Mouse (Mus musculus) MEL (cell line): ENCODE measurements at regions not wholly inside any gene's neighbourhood (a gene's known extent, or its start where the extent isn't known, plus 50 kb on each side); places are given as distances from the start of the nearest gene placed in this dataset.

Experiments
- DNase-seq: peaks from one replicate; pipeline ENCODE4 v3.0.0; 2011; ENCODE audit warnings: low read depth, low spot score
- H3K27ac ChIP-seq: 2 replicates; pipeline ENCODE4 v1.5.1; 2012; ENCODE audit warnings: low read depth, mild to moderate bottlenecking, control low read depth, low read length, moderate library complexity; ENCODE audit not compliant: control insufficient read depth
- H3K27me3 ChIP-seq, 2 experiments: fragments of 150-350 bp in 1 of 2; sonication (generic) in 1 of 2; 2 replicates each; pipeline ENCODE4 v1.6.1; 2012; ENCODE audit warnings: low read length in 2 of 2, mild to moderate bottlenecking in 2 of 2, improper control_type of control experiment in 1 of 2, moderate library complexity in 1 of 2; ENCODE audit not compliant: insufficient read depth in 2 of 2, control insufficient read depth in 1 of 2
- H3K36me3 ChIP-seq, 2 experiments: 2 replicates each; pipeline ENCODE4 v1.6.1; 2012 to 2014; ENCODE audit warnings: low read length in 2 of 2, improper control_type of control experiment in 1 of 2, inconsistent platforms in 1 of 2, mild to moderate bottlenecking in 1 of 2; ENCODE audit not compliant: insufficient read depth in 2 of 2, control insufficient read depth in 1 of 2
- H3K4me1 ChIP-seq, 2 experiments: fragments of 150-350 bp in 1 of 2; sonication (generic) in 1 of 2; 2 replicates each; pipeline ENCODE4 v1.6.1; 2012; ENCODE audit warnings: low read length in 2 of 2, improper control_type of control experiment in 1 of 2, mild to moderate bottlenecking in 1 of 2; ENCODE audit not compliant: insufficient read depth in 2 of 2, control insufficient read depth in 1 of 2
- H3K4me3 ChIP-seq, 2 experiments: fragments of 150-350 bp in 1 of 2; sonication (generic) in 1 of 2; 2 replicates each; pipeline ENCODE4 v1.5.1; 2012; ENCODE audit warnings: low read depth in 2 of 2, low read length in 2 of 2, mild to moderate bottlenecking in 2 of 2, moderate library complexity in 2 of 2, control low read depth in 1 of 2, improper control_type of control experiment in 1 of 2; ENCODE audit not compliant: control insufficient read depth in 1 of 2, insufficient read depth in 1 of 2
- H3K79me2 ChIP-seq: 2 replicates; pipeline ENCODE4 v1.6.1; 2012; ENCODE audit warnings: mild to moderate bottlenecking, low read length, moderate library complexity; ENCODE audit not compliant: control insufficient read depth, poor library complexity, insufficient read depth
- H3K9ac ChIP-seq: 2 replicates; pipeline ENCODE4 v1.6.1; 2012; ENCODE audit warnings: low read depth, mild to moderate bottlenecking, control low read depth, low read length, moderate library complexity; ENCODE audit not compliant: control insufficient read depth, poor library complexity, severe bottlenecking
- H3K9me3 ChIP-seq: fragments of 150-350 bp; sonication (generic); replicated peaks from 2 replicates; pipeline ENCODE4 v1.6.1; 2012; ENCODE audit warnings: mild to moderate bottlenecking, low read length, improper control_type of control experiment, moderate library complexity; ENCODE audit not compliant: insufficient read depth
- CHD1 ChIP-seq: IDR thresholded peaks from 2 replicates; pipeline ENCODE4 v1.6.1; 2012; ENCODE audit warnings: low read depth, mild to moderate bottlenecking, inconsistent platforms, low read length, improper control_type of control experiment
- CHD2 ChIP-seq: IDR thresholded peaks from 2 replicates; pipeline ENCODE4 v1.6.1; 2011; ENCODE audit warnings: low read length, improper control_type of control experiment
- E2F4 ChIP-seq: IDR thresholded peaks from 2 replicates; pipeline ENCODE4 v1.6.1; 2011; ENCODE audit warnings: low read depth, low read length, improper control_type of control experiment, borderline replicate concordance
- EP300 ChIP-seq, 2 experiments: IDR thresholded peaks; 2 replicates each; pipeline ENCODE4 v1.6.1; 2011; ENCODE audit warnings: improper control_type of control experiment in 2 of 2, low read length in 2 of 2, low read depth in 1 of 2, mild to moderate bottlenecking in 1 of 2
- ETS1 ChIP-seq: IDR thresholded peaks from 2 replicates; pipeline ENCODE4 v1.6.1; 2012; ENCODE audit warnings: low read depth, mild to moderate bottlenecking, inconsistent platforms, low read length, improper control_type of control experiment, moderate library complexity
- GABPA ChIP-seq: IDR thresholded peaks from 2 replicates; pipeline ENCODE4 v1.6.1; 2012; ENCODE audit warnings: low read depth, mild to moderate bottlenecking, inconsistent platforms, low read length, improper control_type of control experiment, moderate library complexity
- HCFC1 ChIP-seq: IDR thresholded peaks from 2 replicates; pipeline ENCODE4 v1.6.1; 2012; ENCODE audit warnings: low read depth, mild to moderate bottlenecking, inconsistent platforms, low read length, improper control_type of control experiment, moderate library complexity
- KAT2A ChIP-seq: conservative IDR thresholded peaks from 2 replicates; pipeline ENCODE4 v1.6.1; 2012; ENCODE audit warnings: low read depth, low read length, improper control_type of control experiment, inconsistent platforms
- MAX ChIP-seq: IDR thresholded peaks from 2 replicates; pipeline ENCODE4 v1.6.1; 2011; ENCODE audit warnings: low read length, improper control_type of control experiment
- MAZ ChIP-seq: IDR thresholded peaks from 2 replicates; pipeline ENCODE4 v1.6.1; 2012; ENCODE audit warnings: low read depth, mild to moderate bottlenecking, inconsistent platforms, low read length, improper control_type of control experiment
- MYB ChIP-seq: IDR thresholded peaks from 2 replicates; pipeline ENCODE4 v1.6.1; 2011; ENCODE audit warnings: mild to moderate bottlenecking, low read depth, low read length, improper control_type of control experiment
- NRF1 ChIP-seq: IDR thresholded peaks from 2 replicates; pipeline ENCODE4 v1.6.1; 2014; ENCODE audit warnings: low read depth, mild to moderate bottlenecking, inconsistent platforms, low read length, improper control_type of control experiment, moderate library complexity; ENCODE audit not compliant: poor library complexity, insufficient read depth, severe bottlenecking
- RAD21 ChIP-seq: IDR thresholded peaks from 2 replicates; pipeline ENCODE4 v1.6.1; 2011; ENCODE audit warnings: mild to moderate bottlenecking, low read depth, low read length, improper control_type of control experiment
- RCOR1 ChIP-seq: IDR thresholded peaks from 2 replicates; pipeline ENCODE4 v1.6.1; 2012; ENCODE audit warnings: low read depth, mild to moderate bottlenecking, inconsistent platforms, low read length, improper control_type of control experiment
- SIN3A ChIP-seq: IDR thresholded peaks from 2 replicates; pipeline ENCODE4 v1.6.1; 2012; ENCODE audit warnings: low read length, improper control_type of control experiment, inconsistent platforms
- SMC3 ChIP-seq: IDR thresholded peaks from 2 replicates; pipeline ENCODE4 v1.6.1; 2011; ENCODE audit warnings: low read depth, low read length, improper control_type of control experiment
- TAL1 ChIP-seq: IDR thresholded peaks from 2 replicates; pipeline ENCODE4 v1.6.1; 2012; ENCODE audit warnings: mild to moderate bottlenecking, inconsistent platforms, low read length, moderate library complexity, mixed read lengths
- TBP ChIP-seq: IDR thresholded peaks from 2 replicates; pipeline ENCODE4 v1.8.0; 2011; ENCODE audit warnings: low read depth, low read length, improper control_type of control experiment
- TCF12 ChIP-seq: IDR thresholded peaks from 2 replicates; pipeline ENCODE4 v1.6.1; 2014; ENCODE audit warnings: low read depth, mild to moderate bottlenecking, inconsistent platforms, low read length, improper control_type of control experiment, moderate library complexity
- UBTF ChIP-seq: IDR thresholded peaks from 2 replicates; pipeline ENCODE4 v1.6.1; 2012; ENCODE audit warnings: low read depth, mild to moderate bottlenecking, inconsistent platforms, low read length, improper control_type of control experiment, moderate library complexity, borderline replicate concordance; ENCODE audit not compliant: insufficient read depth
- USF2 ChIP-seq, 2 experiments: IDR thresholded peaks; 2 replicates each; pipeline ENCODE4 v1.6.1; 2011 to 2012; ENCODE audit warnings: improper control_type of control experiment in 2 of 2, low read length in 2 of 2, borderline replicate concordance in 1 of 2, inconsistent platforms in 1 of 2, low read depth in 1 of 2, mild to moderate bottlenecking in 1 of 2; ENCODE audit not compliant: insufficient read depth in 1 of 2
- ZC3H11A ChIP-seq: IDR thresholded peaks from 2 replicates; pipeline ENCODE4 v1.6.1; 2012; ENCODE audit warnings: low read depth, mild to moderate bottlenecking, inconsistent platforms, low read length, improper control_type of control experiment
- ZKSCAN1 ChIP-seq: IDR thresholded peaks from 2 replicates; pipeline ENCODE4 v1.6.1; 2012; ENCODE audit warnings: low read depth, mild to moderate bottlenecking, inconsistent platforms, low read length, improper control_type of control experiment, moderate library complexity
- ZMIZ1 ChIP-seq: IDR thresholded peaks from 2 replicates; pipeline ENCODE4 v1.6.1; 2012; ENCODE audit warnings: low read depth, mild to moderate bottlenecking, inconsistent platforms, low read length, improper control_type of control experiment, moderate library complexity

- Histone ChIP-seq H3K9me3 (no peaks in the 10 kb centered on the region), H3K27ac (no peak overlapping the region), H3K4me1 (no peaks in the 10 kb centered on the region), H3K36me3 (no peaks in the 10 kb centered on the region), H3K9ac (no peak overlapping the region)
- DNase-seq: no peak
- no peak for TF ChIP-seq TCF12
- TF ChIP-seq CHD1: no peak
- TF ChIP-seq MYB: no peak
- no peak for TF ChIP-seq ZC3H11A
- TF ChIP-seq USF2 (IDR thresholded peaks at IDR 0.05; ENCODE audit: borderline replicate concordance in 1 of 2, insufficient read depth in 1 of 2, low read depth in 1 of 2, low read length in 2 of 2): no peak
- no peak for TF ChIP-seq TBP
- TF ChIP-seq EP300 (IDR thresholded peaks at IDR 0.05; ENCODE audit: low read depth in 1 of 2, low read length in 2 of 2): no peak
- TF ChIP-seq CHD2: no peak
- TF ChIP-seq E2F4: no peak
- no peak for TF ChIP-seq RCOR1
- no peak for TF ChIP-seq SIN3A
- no peak for TF ChIP-seq ZKSCAN1
- no peak for TF ChIP-seq GABPA
- no peak for TF ChIP-seq HCFC1
- TF ChIP-seq, all 39 proteins: peak for 0
- Histone ChIP-seq H3K27me3 (peaks cover 0 to 8% of the 10 kb centered on the region in 2 experiments; a peak in 2 of 4 replicates), H3K4me3 (no peak overlapping the region), H3K79me2 (no peaks in the 10 kb centered on the region)
Measured at GRCm38 (mm10) chr2:105525111-105525610, 126.0 kb upstream of the Rcn1 start.

DNA sequence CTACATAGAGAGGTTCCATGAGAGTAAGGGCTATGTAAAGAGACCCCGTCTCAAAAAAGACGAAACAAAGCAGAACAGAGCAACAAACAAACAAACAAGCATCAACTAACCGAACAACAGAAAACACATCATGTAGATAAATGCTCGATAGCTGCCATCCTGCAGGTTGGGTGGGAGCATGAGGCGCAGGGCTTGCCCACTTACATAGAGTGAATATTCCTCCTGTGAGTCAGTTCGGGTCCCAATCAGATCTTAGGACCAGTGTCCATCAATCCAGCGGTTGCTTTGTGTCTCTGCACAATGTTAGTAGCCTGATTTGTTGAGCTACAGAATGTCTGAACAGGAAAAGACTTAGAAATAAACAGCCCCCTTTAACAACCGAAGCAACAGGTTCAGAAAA, 129.4 kb upstream of the Rcn1 start:
- Histone ChIP-seq H3K4me1 (no peaks in the 10 kb centered on the region), H3K79me2 (no peaks in the 10 kb centered on the region), H3K9ac (no peak overlapping the region), H3K27ac (no peak overlapping the region), H3K9me3 (no peaks in the 10 kb centered on the region), H3K4me3 (no peak overlapping the region), H3K36me3 (no peaks in the 10 kb centered on the region), H3K27me3 (peaks cover 0 to 7% of the 10 kb centered on the region in 2 experiments; a peak in 2 of 4 replicates)
- TF ChIP-seq SMC3 (no peak), MAZ (no peak), UBTF (no peak), NRF1 (no peak), ZC3H11A (no peak), CHD2 (no peak), SIN3A (no peak), RCOR1 (no peak), RAD21 (no peak), KAT2A (no peak), MAX (no peak), TAL1 (no peak), ZMIZ1 (no peak), HCFC1 (no peak), ETS1 (no peak), TBP (no peak)
- no peak for DNase-seq
